Mouse (Mus musculus) C2C12 (cell line): Measurements from ENCODE around the gene Gm37240. TPM values are rescaled to one million over a fixed set of nuclear protein-coding genes. Genes with fewer than 3 reads are reported as not detected.
A peak's percentile ranks its signal among the peaks of the same experiment; 100 is the strongest.

Experiments used
- H3K27me3 ChIP-seq: one replicate; pipeline ENCODE4 v1.6.1; 2011; ENCODE audit not compliant: control insufficient read depth, insufficient read depth, insufficient read length
- H3K36me3 ChIP-seq: one replicate; pipeline ENCODE4 v1.6.1; 2011; ENCODE audit not compliant: control insufficient read depth, insufficient read depth
- H3K4me3 ChIP-seq: one replicate; pipeline ENCODE4 v1.5.1; 2011; ENCODE audit warnings: mild to moderate bottlenecking, control low read depth; ENCODE audit not compliant: poor library complexity, insufficient read depth, severe bottlenecking
- H3K79me2 ChIP-seq: one replicate; pipeline ENCODE4 v1.6.1; 2011; ENCODE audit not compliant: control insufficient read depth, insufficient read depth
- H3K79me3 ChIP-seq: one replicate; pipeline ENCODE4 v1.6.1; 2011; ENCODE audit warnings: low read depth, control low read depth
- H3ac ChIP-seq: one replicate; pipeline ENCODE3; 2011; ENCODE audit warnings: low read depth; ENCODE audit not compliant: control insufficient read depth, insufficient read length
- CEBPB ChIP-seq: IDR thresholded peaks from one replicate; pipeline ENCODE4 v1.6.1; 2011; ENCODE audit warnings: low read depth, mild to moderate bottlenecking, control low read depth, moderate library complexity
- CTCF ChIP-seq: IDR thresholded peaks from one replicate; pipeline ENCODE4 v1.5.1; 2011; ENCODE audit not compliant: control insufficient read depth, insufficient read depth, insufficient read length
- FOSL1 ChIP-seq: IDR thresholded peaks from one replicate; pipeline ENCODE4 v1.8.0; 2011; ENCODE audit warnings: mild to moderate bottlenecking, low read length; ENCODE audit not compliant: poor library complexity, insufficient read depth, severe bottlenecking
- MAX ChIP-seq: IDR thresholded peaks from one replicate; pipeline ENCODE4 v1.6.1; 2011; ENCODE audit warnings: mild to moderate bottlenecking, control low read depth
- MYOD1 ChIP-seq: IDR thresholded peaks from one replicate; pipeline ENCODE4 v1.6.1; 2011; ENCODE audit warnings: low read depth; ENCODE audit not compliant: control insufficient read depth, insufficient read length
- MYOG ChIP-seq: IDR thresholded peaks from one replicate; pipeline ENCODE4 v1.6.1; 2011; ENCODE audit not compliant: control insufficient read depth, insufficient read length; ENCODE audit errors: extremely low read depth
- USF1 ChIP-seq: IDR thresholded peaks from one replicate; pipeline ENCODE4 v1.6.1; 2011; ENCODE audit warnings: low read depth, mild to moderate bottlenecking, control low read depth, moderate library complexity
- polyA plus RNA-seq: library from polyadenylated mRNA; unstranded; fragments of >200 nt; fragmentation: generic; extraction: Trizol; gene quantifications from one replicate; pipeline ENCODE4 v1.2.1, GENCODE M21; 2012; ENCODE audit warnings: missing spikeins

Gm37240 gene
- polyA plus RNA-seq, 1 experiment: 7.3 TPM

DNA sequence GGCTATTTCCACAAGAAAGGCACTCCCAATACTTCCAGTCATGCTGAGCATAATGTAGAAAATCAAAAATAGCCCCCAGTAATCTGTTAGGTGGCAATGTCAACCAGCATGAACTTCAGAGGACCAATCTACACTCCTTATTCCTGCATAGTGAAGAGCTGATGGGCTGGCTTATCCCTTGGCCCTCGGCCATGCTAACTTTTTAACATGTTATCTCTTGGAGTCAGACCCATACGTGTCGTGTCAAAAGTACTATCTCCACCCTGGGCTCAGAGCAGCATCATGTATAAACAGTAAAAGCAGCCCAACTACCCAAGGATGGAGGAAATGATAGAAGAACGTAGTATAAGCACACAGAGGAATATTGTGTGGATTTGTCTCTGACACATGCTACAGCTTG is 1416.2 kb downstream of the Gm37240 start:
- no peaks in the 10 kb centered on the region for H3K79me3 ChIP-seq

DNA sequence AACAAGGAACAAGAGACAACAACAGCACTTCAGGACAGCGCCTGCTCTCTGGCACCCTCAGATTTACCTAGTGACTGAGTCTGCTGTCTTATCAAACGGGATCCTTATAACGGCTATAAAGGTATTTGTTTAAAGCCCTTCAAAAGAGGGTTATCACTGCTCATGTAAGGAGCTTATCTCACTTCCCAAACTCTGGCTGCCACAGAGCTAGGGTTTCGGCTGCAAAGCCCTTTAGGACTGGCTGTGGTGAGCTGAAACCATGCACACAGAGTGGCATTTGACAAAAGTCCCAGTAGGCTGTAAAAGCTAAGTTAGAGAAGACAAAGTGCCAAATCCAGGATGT is 1419.2 kb downstream of the Gm37240 start:
- no peaks in the 10 kb centered on the region for H3K79me2 ChIP-seq
- no peaks in the 10 kb centered on the region for H3K27me3 ChIP-seq
- no peak for TF ChIP-seq MYOG
- TF ChIP-seq CTCF: no peak
- no peak overlapping the region for H3ac ChIP-seq
- no peaks in the 10 kb centered on the region for H3K79me3 ChIP-seq
- H3K4me3 ChIP-seq: no peak overlapping the region
- H3K36me3 ChIP-seq: no peaks in the 10 kb centered on the region

More for the DNA sequence above, 1416.2 kb downstream of the Gm37240 start:
- no peak overlapping the region for H3ac ChIP-seq
- no peaks in the 10 kb centered on the region for H3K36me3 ChIP-seq
- H3K4me3 ChIP-seq: no peak overlapping the region
- H3K27me3 ChIP-seq: no peaks in the 10 kb centered on the region
- H3K79me2 ChIP-seq: no peaks in the 10 kb centered on the region
- TF ChIP-seq MAX (no peak), FOSL1 (no peak), USF1 (no peak), MYOD1 (no peak), MYOG (no peak), CTCF (no peak), CEBPB (no peak)

DNA sequence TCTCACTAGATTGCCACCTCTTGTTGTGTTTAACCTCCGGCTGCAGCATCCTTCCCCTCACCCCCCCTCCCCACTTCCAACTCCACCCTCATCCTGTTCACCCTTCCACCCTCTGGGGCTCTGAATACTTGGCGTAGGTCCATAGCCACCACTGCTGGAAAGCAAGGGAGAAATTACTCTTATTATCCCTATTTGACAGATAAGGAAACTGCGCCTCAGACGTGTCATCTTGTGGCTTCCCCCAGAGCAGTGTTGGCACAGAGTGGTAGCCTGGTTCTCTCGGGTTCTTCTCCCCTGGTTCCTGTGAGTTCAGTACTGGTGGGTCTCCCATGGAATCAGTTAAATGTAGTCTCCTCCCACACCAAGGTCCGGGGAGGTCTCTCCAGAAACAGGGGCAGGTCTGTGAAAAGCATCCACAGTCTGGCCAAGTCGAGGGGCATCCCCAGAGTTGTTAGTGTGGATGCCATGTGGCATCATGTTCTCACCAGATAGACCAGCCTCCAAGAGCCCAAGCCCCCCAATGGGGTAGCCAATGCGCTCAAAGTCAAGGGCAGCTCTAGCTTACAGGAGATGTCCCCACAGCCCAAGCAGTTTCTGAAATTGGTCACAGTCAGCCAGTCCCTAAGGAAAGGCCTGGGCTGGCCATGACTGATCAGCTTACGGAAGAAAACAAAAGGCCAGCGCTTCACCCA is 1419.8 kb downstream of the Gm37240 start:
- Histone ChIP-seq H3ac (no peak overlapping the region), H3K27me3 (no peaks in the 10 kb centered on the region), H3K4me3 (no peak overlapping the region), H3K36me3 (no peaks in the 10 kb centered on the region), H3K79me2 (no peaks in the 10 kb centered on the region), H3K79me3 (no peaks in the 10 kb centered on the region)
- TF ChIP-seq USF1: no peak
- TF ChIP-seq MYOG: no peak
- TF ChIP-seq FOSL1: no peak
- TF ChIP-seq CEBPB: no peak
- no peak for TF ChIP-seq CTCF
- no peak for TF ChIP-seq MAX
- no peak for TF ChIP-seq MYOD1

DNA sequence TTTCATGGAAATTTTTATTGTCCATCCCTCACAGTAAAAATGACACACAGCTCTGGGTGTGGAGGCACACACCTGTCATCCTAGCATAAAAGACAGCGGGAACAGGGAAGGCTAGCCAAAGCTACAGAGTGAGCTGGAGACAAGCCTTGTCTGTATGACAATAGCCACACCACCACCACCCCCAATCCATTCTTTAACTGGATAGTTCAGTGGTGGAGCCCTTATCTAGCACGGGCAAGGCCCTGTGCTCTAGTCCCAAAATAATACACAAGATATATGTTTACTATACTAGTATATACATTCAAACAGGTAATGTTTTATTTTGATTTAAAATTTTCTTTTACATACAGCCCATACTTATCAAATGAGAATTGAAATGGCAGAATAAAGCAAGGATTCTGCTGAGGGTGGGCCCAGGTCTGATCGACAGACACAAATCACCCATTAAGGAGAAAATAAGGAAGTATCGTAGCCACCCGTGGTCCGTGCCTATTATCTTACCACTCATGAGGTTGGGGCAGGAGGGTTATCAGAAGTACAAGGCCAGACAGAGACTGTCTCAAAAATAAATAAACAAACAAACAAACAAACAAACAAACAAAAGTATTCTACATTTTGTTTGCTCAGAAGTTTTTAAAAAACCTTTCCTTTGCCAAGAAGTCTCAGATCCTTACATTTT is 1421.4 kb downstream of the Gm37240 start:
- H3ac ChIP-seq: no peak overlapping the region
- no peaks in the 10 kb centered on the region for H3K79me3 ChIP-seq
- no peak for TF ChIP-seq MAX
- no peak for TF ChIP-seq CTCF
- no peak for TF ChIP-seq MYOD1
- TF ChIP-seq CEBPB: no peak
- no peak for TF ChIP-seq USF1
- TF ChIP-seq FOSL1: no peak
- no peak for TF ChIP-seq MYOG
- H3K79me2 ChIP-seq: no peaks in the 10 kb centered on the region
- H3K36me3 ChIP-seq: no peaks in the 10 kb centered on the region
- no peaks in the 10 kb centered on the region for H3K27me3 ChIP-seq
- no peak overlapping the region for H3K4me3 ChIP-seq

DNA sequence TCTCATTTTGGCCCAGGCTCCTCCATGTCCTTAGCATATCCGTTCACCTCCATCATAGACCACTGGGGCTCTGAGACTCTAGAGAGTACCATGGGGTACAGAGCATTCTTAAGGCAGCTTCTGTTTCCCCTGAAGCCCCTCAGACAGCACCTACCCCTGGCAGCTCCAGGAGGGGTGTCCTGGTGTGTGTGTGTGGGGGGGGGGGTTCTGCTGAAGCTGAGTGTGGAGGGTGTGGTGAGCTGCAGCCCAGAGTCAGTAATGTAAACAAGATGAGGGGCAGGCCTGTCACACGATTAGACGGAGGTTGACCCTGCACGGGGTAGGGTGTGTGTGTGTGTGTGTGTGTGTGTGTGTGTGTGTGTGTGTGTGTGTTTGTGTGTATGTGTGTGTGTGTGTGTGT is 1425.6 kb downstream of the Gm37240 start:
- Histone ChIP-seq H3K4me3 (no peak overlapping the region), H3K27me3 (no peaks in the 10 kb centered on the region), H3K79me3 (no peaks in the 10 kb centered on the region), H3K36me3 (no peaks in the 10 kb centered on the region), H3ac (no peak overlapping the region), H3K79me2 (no peaks in the 10 kb centered on the region)
- TF ChIP-seq CTCF: no peak
- TF ChIP-seq MYOD1: no peak
- TF ChIP-seq MYOG: no peak
- no peak for TF ChIP-seq MAX
- TF ChIP-seq USF1: no peak
- TF ChIP-seq FOSL1: no peak
- TF ChIP-seq CEBPB: no peak

DNA sequence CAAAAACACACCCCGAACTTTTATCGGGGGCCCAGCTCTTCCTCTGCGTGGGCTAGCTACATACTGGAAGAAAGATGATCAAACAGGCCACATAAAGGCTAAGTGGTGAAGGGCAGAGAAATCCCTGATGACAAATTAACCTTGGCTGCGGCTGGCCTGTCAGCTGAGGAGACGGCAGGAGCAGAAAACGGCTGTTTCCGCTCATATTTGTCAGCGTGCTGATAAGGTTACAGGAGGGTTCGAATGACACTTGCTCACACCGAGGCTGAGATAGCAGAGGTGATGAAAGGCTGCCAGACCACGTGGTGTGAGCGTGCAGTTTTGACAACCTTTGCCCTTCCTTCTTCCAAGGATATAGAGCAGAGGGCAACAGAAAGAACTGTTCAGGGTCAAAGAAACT is 1426.4 kb downstream of the Gm37240 start:
- no peak overlapping the region for H3K4me3 ChIP-seq
- H3ac ChIP-seq: no peak overlapping the region
- no peaks in the 10 kb centered on the region for H3K36me3 ChIP-seq
- TF ChIP-seq USF1: peak; percentile 75
- TF ChIP-seq CTCF: no peak
- TF ChIP-seq MYOD1: no peak
- no peaks in the 10 kb centered on the region for H3K79me3 ChIP-seq
- H3K79me2 ChIP-seq: no peaks in the 10 kb centered on the region
- no peaks in the 10 kb centered on the region for H3K27me3 ChIP-seq
